Mouse (Mus musculus) G1E (cell line): ENCODE results near the gene Trim47. TPM values are rescaled to one million over a fixed set of nuclear protein-coding genes. Genes with fewer than 3 reads are reported as not detected.

ENCODE experiments used
- ATAC-seq: 2 replicates; pipeline ENCODE4 v1.8.0; 2016; ENCODE audit warnings: mild to moderate bottlenecking; ENCODE audit not compliant: insufficient number of reproducible peaks, poor library complexity, low FRiP score, severe bottlenecking; ENCODE audit errors: extremely low read depth
- DNase-seq: peaks from one replicate; pipeline ENCODE4 v3.0.0; 2012; ENCODE audit warnings: low spot score
- H3K27me3 ChIP-seq: 2 replicates; pipeline ENCODE4 v1.6.1; 2012; ENCODE audit warnings: mild to moderate bottlenecking, low read length, inconsistent platforms; ENCODE audit not compliant: insufficient read depth
- H3K36me3 ChIP-seq: replicated peaks from 2 replicates; pipeline ENCODE3; 2012; ENCODE audit warnings: mild to moderate bottlenecking, inconsistent platforms
- H3K4me1 ChIP-seq: 2 replicates; pipeline ENCODE4 v1.6.1; 2012; ENCODE audit warnings: low read depth, low read length, inconsistent platforms, mixed read lengths; ENCODE audit not compliant: insufficient read depth
- H3K4me3 ChIP-seq: 2 replicates; pipeline ENCODE4 v1.5.1; 2012; ENCODE audit warnings: low read depth, mild to moderate bottlenecking, inconsistent platforms, low read length, moderate library complexity, mixed read lengths
- H3K9me3 ChIP-seq: replicated peaks from 2 replicates; pipeline ENCODE4 v1.6.1; 2012; ENCODE audit warnings: inconsistent platforms
- CTCF ChIP-seq: IDR thresholded peaks from 2 replicates; pipeline ENCODE4 v1.5.1; 2012; ENCODE audit warnings: low read depth, low read length, inconsistent platforms, mixed read lengths
- GATA1 ChIP-seq: IDR thresholded peaks from 2 replicates; pipeline ENCODE4 v1.6.1; 2012; ENCODE audit warnings: borderline replicate concordance, low read length, inconsistent platforms, mixed read lengths
- GATA2 ChIP-seq: IDR thresholded peaks from 2 replicates; pipeline ENCODE4 v1.6.1; 2012; ENCODE audit warnings: low read depth, low read length, inconsistent platforms, borderline replicate concordance
- POLR2AphosphoS5 ChIP-seq: IDR thresholded peaks from 2 replicates; pipeline ENCODE4 v1.6.1; 2012; ENCODE audit warnings: low read depth, low read length, inconsistent platforms; ENCODE audit not compliant: insufficient replicate concordance
- TAL1 ChIP-seq: conservative IDR thresholded peaks from 2 replicates; pipeline ENCODE4 v1.6.1; 2012; ENCODE audit warnings: low read depth, low read length, inconsistent platforms, mixed read lengths
- polyA plus RNA-seq: library from polyadenylated mRNA; stranded (reverse); fragments of >175 nt; gene quantifications from 2 replicates; pipeline ENCODE4 v1.2.3, GENCODE M21; 2012
- total RNA-seq, 2 experiments: library from RNA; stranded (forward) in 1 of 2; stranded (reverse) in 1 of 2; fragments of 200-1000 nt in 1 of 2; fragments of >200 nt in 1 of 2; fragmentation: Nextera tagmentation in 1 of 2; gene quantifications; 2 replicates each; pipeline ENCODE4 v1.2.3; 2014 to 2017

Gene Trim47
- total RNA-seq (2014; fragmentation: Nextera tagmentation) = not detected in 2 replicates
- total RNA-seq (2017) = 0.12 and 0.27 TPM in 2 replicates
- 0.08 TPM in 1 of 2 replicates, not detected in the other for polyA plus RNA-seq

GRCm38 (mm10) chr11:116127156-116127980 lies at the start of gene Trim47:
Gene Trim47 (minus strand): TSS chr11:116127210.
- peaks cover 4% of the 10 kb centered on the region for H3K9me3 ChIP-seq
- peaks cover 34% of the 10 kb centered on the region for H3K27me3 ChIP-seq
- DNase-seq (no peak), ATAC-seq (no peak)
- TF ChIP-seq TAL1 = no peak
- no peak for TF ChIP-seq GATA1
- no peak for TF ChIP-seq CTCF
- no peak for TF ChIP-seq GATA2
- no peak within 1 kb of the TSS; the same call in 1 of the 2 replicates for H3K4me3 ChIP-seq
- H3K36me3 ChIP-seq = peaks cover 23% of the 10 kb centered on the region
- H3K4me1 ChIP-seq = peaks cover 22% of the 10 kb centered on the region

GRCm38 (mm10) chr11:116176010-116176409 lies 49.0 kb upstream of the Trim47 start:
- Histone ChIP-seq H3K27me3 (no peaks in the 10 kb centered on the region), H3K9me3 (no peaks in the 10 kb centered on the region), H3K36me3 (peaks cover 93% of the 10 kb centered on the region), H3K4me1 (peaks cover 4% of the 10 kb centered on the region; the same call in 1 of the 2 replicates), H3K4me3 (no peak overlapping the region)
- ATAC-seq (no peak), DNase-seq (no peak)
- TF ChIP-seq TAL1 (no peak), CTCF (no peak)

- ATAC-seq (no peak), DNase-seq (no peak)
- Histone ChIP-seq H3K9me3 (no peaks in the 10 kb centered on the region), H3K36me3 (peaks cover 83% of the 10 kb centered on the region), H3K27me3 (no peaks in the 10 kb centered on the region), H3K4me3 (no peak overlapping the region), H3K4me1 (peaks cover 4% of the 10 kb centered on the region; the same call in 1 of the 2 replicates)
- TF ChIP-seq CTCF (no peak), POLR2AphosphoS5 (no peak), GATA2 (no peak), GATA1 (no peak), TAL1 (no peak)
Observed at GRCm38 (mm10) chr11:116174775-116175448, 47.9 kb upstream of the Trim47 start.

GRCm38 (mm10) chr11:116171959-116172358 lies 44.9 kb upstream of the Trim47 start:
- H3K27me3 ChIP-seq = no peaks in the 10 kb centered on the region
- H3K4me1 ChIP-seq = peaks cover 25% of the 10 kb centered on the region
- ATAC-seq (no peak), DNase-seq (no peak)
- H3K4me3 ChIP-seq = no peak overlapping the region
- H3K9me3 ChIP-seq = no peaks in the 10 kb centered on the region
- TF ChIP-seq GATA2 = no peak
- no peak for TF ChIP-seq POLR2AphosphoS5
- no peak for TF ChIP-seq TAL1
- TF ChIP-seq GATA1 = no peak
- no peak for TF ChIP-seq CTCF
- peaks cover 56% of the 10 kb centered on the region for H3K36me3 ChIP-seq

- Histone ChIP-seq H3K9me3 (no peaks in the 10 kb centered on the region), H3K4me1 (peaks cover 34% of the 10 kb centered on the region), H3K4me3 (no peak overlapping the region), H3K27me3 (no peaks in the 10 kb centered on the region), H3K36me3 (peaks cover 53% of the 10 kb centered on the region)
- TF ChIP-seq CTCF = no peak
- TF ChIP-seq POLR2AphosphoS5 = no peak
- TF ChIP-seq GATA2 = no peak
- no peak for TF ChIP-seq GATA1
- TF ChIP-seq TAL1 = no peak
- no peak for DNase-seq
- no peak for ATAC-seq
Observed at GRCm38 (mm10) chr11:116170003-116170800, 43.2 kb upstream of the Trim47 start.

GRCm38 (mm10) chr11:116169214-116169613 lies 42.2 kb upstream of the Trim47 start:
- H3K27me3 ChIP-seq = no peaks in the 10 kb centered on the region
- H3K9me3 ChIP-seq = no peaks in the 10 kb centered on the region
- DNase-seq = no peak
- ATAC-seq = no peak
- H3K4me3 ChIP-seq = no peak overlapping the region
- peaks cover 29% of the 10 kb centered on the region for H3K4me1 ChIP-seq
- TF ChIP-seq GATA1 (no peak), TAL1 (no peak), CTCF (no peak), GATA2 (no peak)
- peaks cover 53% of the 10 kb centered on the region for H3K36me3 ChIP-seq
